Mouse (Mus musculus): ENCODE results near the gene Safb2. TPM values are rescaled to one million over a fixed set of nuclear protein-coding genes. Genes with fewer than 3 reads are reported as not detected.

Gene Safb2
- polyA plus RNA-seq, 1 experiment from 2014 or later: 56.0 TPM

DNA sequence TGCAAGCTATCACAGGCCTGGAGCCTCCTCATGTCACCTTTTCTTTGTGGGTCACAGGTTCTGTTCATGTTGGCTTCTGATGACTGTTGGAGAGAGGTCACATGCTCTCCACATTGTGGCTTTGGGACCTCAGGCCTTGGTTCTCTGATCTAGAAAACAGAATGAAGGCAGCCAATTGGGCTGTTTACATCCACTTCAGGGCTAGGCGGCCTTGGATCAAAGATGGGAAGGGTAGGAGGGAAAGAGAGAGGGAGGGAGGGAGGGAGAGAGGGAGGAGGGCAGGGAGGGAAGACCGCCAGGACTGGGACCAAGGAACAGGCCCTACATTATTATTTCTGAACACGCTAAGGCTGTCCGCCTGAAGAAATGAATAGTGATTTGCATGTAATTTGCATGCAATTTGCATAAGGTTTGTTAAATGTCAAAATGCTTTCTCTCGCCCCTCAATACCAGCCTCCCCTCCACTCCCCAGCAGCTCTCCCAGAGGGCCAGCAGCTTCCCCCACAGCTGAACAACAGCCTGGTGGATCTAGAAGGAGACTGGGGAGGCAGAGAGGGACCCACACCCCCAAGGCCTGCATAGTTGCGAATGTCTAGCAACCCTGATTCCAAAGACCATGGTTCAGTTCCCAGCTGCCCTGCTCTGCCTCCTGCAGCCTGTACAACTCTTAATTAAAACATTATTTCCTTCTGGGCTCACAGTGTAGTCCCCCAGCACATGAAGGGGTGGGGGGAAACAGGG, 32.4 kb downstream of the Safb2 start:
- Histone ChIP-seq H3K4me1 (ENCODE audit: control insufficient read depth, insufficient read depth, low read length) (0 out of 2 replicates have a peak, but pooled peaks cover 3% of the 10 kb centered on the region), H3K4me3 (ENCODE audit: low read length) (no peak overlapping the region), H3K9me3 (ENCODE audit: control insufficient read depth, low read length) (peaks cover 6% of the 10 kb centered on the region; the same call in 1 of the 2 replicates), H3K27me3 (replicated peaks; ENCODE audit: control insufficient read depth, insufficient read depth, low read length) (no peaks in the 10 kb centered on the region), H3K9ac (ENCODE audit: low read depth, low read length) (no peak overlapping the region), H3K4me2 (ENCODE audit: low read depth, low read length) (no peak overlapping the region), H3K36me3 (ENCODE audit: control insufficient read depth, insufficient read depth, low read length) (no peaks in the 10 kb centered on the region), H3K27ac (ENCODE audit: low read length) (no peak overlapping the region)
- WGBS: 74% methylated on average over 6 of the region's 6 CpGs
- no peak for ATAC-seq

GRCm38 (mm10) chr17:56550784-56551475, 33.5 kb downstream of the Safb2 start:
- Histone ChIP-seq H3K4me2 (ENCODE audit: low read depth, low read length) (no peak overlapping the region), H3K4me1 (ENCODE audit: control insufficient read depth, insufficient read depth, low read length) (0 out of 2 replicates have a peak, but pooled peaks cover 3% of the 10 kb centered on the region), H3K9ac (ENCODE audit: low read depth, low read length) (no peak overlapping the region), H3K9me3 (ENCODE audit: control insufficient read depth, low read length) (peaks cover 6% of the 10 kb centered on the region; the same call in 1 of the 2 replicates), H3K36me3 (ENCODE audit: control insufficient read depth, insufficient read depth, low read length) (no peaks in the 10 kb centered on the region), H3K27ac (ENCODE audit: low read length) (no peak overlapping the region), H3K27me3 (replicated peaks; ENCODE audit: control insufficient read depth, insufficient read depth, low read length) (no peaks in the 10 kb centered on the region), H3K4me3 (ENCODE audit: low read length) (no peak overlapping the region)
- no peak for ATAC-seq
- 78% methylated on average over 12 of the region's 12 CpGs for WGBS

DNA sequence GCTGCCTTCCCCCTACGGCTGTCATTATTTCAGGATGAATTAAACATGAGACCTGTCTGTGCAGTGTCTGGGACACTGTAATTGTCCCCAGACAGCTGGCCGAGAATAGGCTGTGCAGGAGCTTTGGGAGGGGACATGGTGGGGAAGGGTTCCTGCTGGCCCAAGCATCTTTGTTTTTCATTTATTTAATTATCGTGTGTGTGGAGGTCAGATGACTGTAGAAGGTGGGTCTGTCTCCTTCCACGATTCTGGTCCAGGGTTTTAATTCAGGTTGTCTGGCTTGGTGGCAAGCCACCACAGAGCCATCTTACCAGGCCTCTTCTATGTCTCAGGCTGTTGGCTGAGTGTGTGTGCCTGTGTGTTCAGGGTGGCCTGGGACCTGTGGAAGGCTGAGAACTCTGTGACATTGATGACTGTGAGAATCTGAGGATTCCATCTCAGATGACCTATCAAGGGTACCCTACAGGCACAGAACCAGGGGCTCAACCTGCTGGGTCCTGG, 35.7 kb downstream of the Safb2 start:
- 73% methylated on average over 4 of the region's 4 CpGs for WGBS
- peaks cover 6% of the 10 kb centered on the region; the same call in 1 of the 2 replicates for H3K9me3 ChIP-seq (ENCODE audit: control insufficient read depth, low read length)
- H3K4me1 ChIP-seq (ENCODE audit: control insufficient read depth, insufficient read depth, low read length): no peaks in the 10 kb centered on the region
- no peak overlapping the region for H3K27ac ChIP-seq (ENCODE audit: low read length)
- no peak for ATAC-seq
- no peak overlapping the region for H3K4me2 ChIP-seq (ENCODE audit: low read depth, low read length)
- no peaks in the 10 kb centered on the region for H3K36me3 ChIP-seq (ENCODE audit: control insufficient read depth, insufficient read depth, low read length)
- H3K4me3 ChIP-seq (ENCODE audit: low read length): no peak overlapping the region
- no peak overlapping the region for H3K9ac ChIP-seq (ENCODE audit: low read depth, low read length)
- no peaks in the 10 kb centered on the region for H3K27me3 ChIP-seq (replicated peaks; ENCODE audit: control insufficient read depth, insufficient read depth, low read length)

DNA sequence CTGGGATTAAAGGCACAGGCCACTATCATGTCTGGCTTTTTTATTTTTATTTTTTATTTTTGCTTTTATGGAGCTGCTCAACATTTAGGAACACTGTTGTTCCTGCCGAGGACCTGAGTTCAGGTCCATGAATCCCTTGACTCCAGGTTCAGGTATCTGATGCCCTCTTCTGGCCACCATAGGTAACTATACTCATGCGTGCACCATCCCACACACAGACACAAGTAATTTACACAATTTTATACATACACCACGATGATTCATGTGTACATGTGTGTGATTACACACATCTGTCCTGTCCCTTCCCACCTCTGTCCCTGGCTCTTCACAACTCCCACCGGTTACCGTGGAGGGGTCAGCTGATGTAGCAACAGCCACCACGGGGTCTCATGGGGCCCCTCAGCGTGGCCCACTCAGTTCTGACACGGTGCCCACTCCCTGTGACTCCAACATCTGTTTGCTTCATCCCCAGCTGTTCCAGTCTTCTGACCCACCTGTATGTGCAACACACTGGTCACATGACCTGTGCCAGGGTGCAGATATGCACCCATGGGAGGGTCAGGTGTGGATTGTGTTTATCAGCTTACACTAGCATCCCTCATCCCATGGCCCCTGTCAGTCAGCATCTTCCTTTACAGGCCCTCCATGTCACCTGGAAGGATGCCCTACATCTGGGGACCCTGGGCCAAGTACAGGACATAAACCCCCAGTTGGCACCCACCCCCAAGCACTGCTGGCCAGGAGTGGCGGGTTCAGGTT, 36.4 kb downstream of the Safb2 start:
- Histone ChIP-seq H3K36me3 (ENCODE audit: control insufficient read depth, insufficient read depth, low read length) (no peaks in the 10 kb centered on the region), H3K27me3 (replicated peaks; ENCODE audit: control insufficient read depth, insufficient read depth, low read length) (no peaks in the 10 kb centered on the region), H3K4me2 (ENCODE audit: low read depth, low read length) (no peak overlapping the region), H3K4me3 (ENCODE audit: low read length) (no peak overlapping the region), H3K4me1 (ENCODE audit: control insufficient read depth, insufficient read depth, low read length) (no peaks in the 10 kb centered on the region), H3K9me3 (ENCODE audit: control insufficient read depth, low read length) (peaks cover 5% of the 10 kb centered on the region; the same call in 1 of the 2 replicates), H3K27ac (ENCODE audit: low read length) (no peak overlapping the region), H3K9ac (ENCODE audit: low read depth, low read length) (no peak overlapping the region)
- 64% methylated on average over 9 of the region's 9 CpGs for WGBS
- ATAC-seq: no peak

DNA sequence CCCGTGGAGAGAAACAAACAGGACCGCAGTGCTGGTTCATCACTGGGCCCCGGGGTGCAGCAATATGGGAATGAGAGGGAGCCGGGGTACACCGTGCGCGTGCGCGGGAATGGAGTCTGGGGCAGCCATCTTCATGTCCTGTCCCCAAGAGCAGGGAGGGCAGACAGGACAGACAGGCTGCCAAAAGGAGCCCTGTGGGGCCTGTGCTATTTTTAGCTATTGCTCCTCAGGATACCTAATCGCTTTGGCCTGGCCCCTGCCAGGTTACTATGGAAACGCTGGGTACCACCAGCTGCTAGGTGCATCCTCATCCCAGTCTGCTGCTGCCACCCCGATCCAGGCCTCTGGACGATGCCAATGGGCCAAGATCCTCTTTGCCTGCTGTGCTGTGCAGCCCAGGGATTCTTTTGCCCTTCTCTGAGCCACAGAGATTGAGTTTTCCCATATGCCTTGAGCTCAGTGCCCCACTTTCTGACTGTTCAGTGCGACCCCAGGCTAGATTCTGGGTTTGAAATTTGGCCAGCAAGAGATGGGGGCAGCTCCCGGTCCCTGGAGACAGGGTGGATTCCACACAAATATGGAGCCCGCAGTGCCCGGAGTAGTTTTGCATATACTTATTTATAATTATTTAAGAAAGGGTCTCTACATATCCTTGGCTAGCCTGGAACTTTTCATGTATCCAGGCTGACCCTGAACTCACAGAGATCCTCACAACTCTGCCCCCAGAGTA, 37.1 kb downstream of the Safb2 start:
- Histone ChIP-seq H3K4me3 (ENCODE audit: low read length) (no peak overlapping the region), H3K27me3 (replicated peaks; ENCODE audit: control insufficient read depth, insufficient read depth, low read length) (no peaks in the 10 kb centered on the region), H3K4me1 (ENCODE audit: control insufficient read depth, insufficient read depth, low read length) (no peaks in the 10 kb centered on the region), H3K27ac (ENCODE audit: low read length) (no peak overlapping the region), H3K4me2 (ENCODE audit: low read depth, low read length) (no peak overlapping the region), H3K36me3 (ENCODE audit: control insufficient read depth, insufficient read depth, low read length) (no peaks in the 10 kb centered on the region), H3K9me3 (ENCODE audit: control insufficient read depth, low read length) (0 out of 2 replicates have a peak, but pooled peaks cover 2% of the 10 kb centered on the region), H3K9ac (ENCODE audit: low read depth, low read length) (no peak overlapping the region)
- no peak for ATAC-seq
- WGBS: 70% methylated on average over 17 of the region's 17 CpGs

DNA sequence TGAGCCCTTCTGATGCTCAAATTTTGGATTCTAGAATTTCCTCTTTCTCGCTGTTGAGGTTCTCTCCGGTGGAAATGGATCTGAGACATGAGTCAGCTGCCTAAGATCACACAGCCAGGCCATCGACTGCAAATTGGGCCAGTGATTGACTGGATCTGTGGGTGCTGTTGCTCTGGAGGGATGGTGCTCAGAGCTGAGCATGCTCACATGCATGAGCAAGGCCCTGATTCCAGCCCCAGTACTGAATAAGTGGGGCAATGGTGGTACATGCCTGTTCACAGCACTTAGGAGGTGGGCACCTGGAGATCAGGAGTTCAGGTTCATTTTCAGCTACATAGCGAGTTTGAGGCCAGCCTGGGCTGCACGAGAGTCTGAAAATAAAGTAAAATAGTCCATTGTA, 37.8 kb downstream of the Safb2 start:
- Histone ChIP-seq H3K9ac (ENCODE audit: low read depth, low read length) (no peak overlapping the region), H3K4me3 (ENCODE audit: low read length) (no peak overlapping the region), H3K9me3 (ENCODE audit: control insufficient read depth, low read length) (0 out of 2 replicates have a peak, but pooled peaks cover 2% of the 10 kb centered on the region), H3K4me1 (ENCODE audit: control insufficient read depth, insufficient read depth, low read length) (no peaks in the 10 kb centered on the region), H3K27me3 (replicated peaks; ENCODE audit: control insufficient read depth, insufficient read depth, low read length) (no peaks in the 10 kb centered on the region), H3K36me3 (ENCODE audit: control insufficient read depth, insufficient read depth, low read length) (no peaks in the 10 kb centered on the region), H3K27ac (ENCODE audit: low read length) (no peak overlapping the region), H3K4me2 (ENCODE audit: low read depth, low read length) (no peak overlapping the region)
- no peak for ATAC-seq
- 79% methylated on average over 5 of the region's 5 CpGs for WGBS

GRCm38 (mm10) chr17:56545945-56546344, 38.4 kb downstream of the Safb2 start:
- no peak overlapping the region for H3K4me2 ChIP-seq (ENCODE audit: low read depth, low read length)
- no peak overlapping the region for H3K4me3 ChIP-seq (ENCODE audit: low read length)
- H3K9ac ChIP-seq (ENCODE audit: low read depth, low read length): no peak overlapping the region
- H3K4me1 ChIP-seq (ENCODE audit: control insufficient read depth, insufficient read depth, low read length): no peaks in the 10 kb centered on the region
- H3K27ac ChIP-seq (ENCODE audit: low read length): no peak overlapping the region
- no peaks in the 10 kb centered on the region for H3K27me3 ChIP-seq (replicated peaks; ENCODE audit: control insufficient read depth, insufficient read depth, low read length)
- 0 out of 2 replicates have a peak, but pooled peaks cover 2% of the 10 kb centered on the region for H3K9me3 ChIP-seq (ENCODE audit: control insufficient read depth, low read length)
- 67% methylated on average over 1 of the region's 1 CpGs for WGBS
- no peaks in the 10 kb centered on the region for H3K36me3 ChIP-seq (ENCODE audit: control insufficient read depth, insufficient read depth, low read length)
- ATAC-seq: no peak

DNA sequence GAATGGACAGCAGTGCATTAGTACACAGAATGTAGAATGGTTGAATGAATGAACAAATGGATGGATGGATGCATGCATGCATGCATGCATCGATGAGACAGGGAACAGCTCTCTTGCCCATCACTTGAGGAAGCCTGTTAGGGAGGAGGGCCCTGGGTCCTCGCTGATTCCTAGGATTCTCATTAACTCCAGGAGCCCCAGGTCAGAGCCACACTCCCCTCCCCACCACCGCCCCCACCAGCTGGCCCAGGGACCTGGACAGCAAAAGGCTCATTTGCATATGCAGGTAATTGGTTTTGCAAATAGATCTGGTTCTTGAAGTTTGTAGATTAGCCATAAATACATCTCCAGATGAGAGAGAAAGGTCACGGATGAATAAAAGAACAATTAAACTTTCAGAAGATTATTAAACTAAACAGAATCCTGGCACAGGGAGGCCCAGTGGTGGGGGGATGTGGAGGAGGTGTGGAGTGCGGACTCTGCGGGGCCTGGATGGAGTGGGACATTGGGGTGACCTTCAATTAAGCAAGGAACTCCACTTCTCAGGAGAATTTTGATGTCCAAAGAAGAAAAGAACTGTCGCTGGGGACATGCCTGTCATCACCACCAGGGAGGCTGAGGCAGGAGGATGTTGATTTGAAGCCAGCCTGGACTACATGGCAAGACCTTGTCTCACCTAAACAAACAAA, 39.5 kb downstream of the Safb2 start:
- Histone ChIP-seq H3K9me3 (ENCODE audit: control insufficient read depth, low read length) (0 out of 2 replicates have a peak, but pooled peaks cover 2% of the 10 kb centered on the region), H3K9ac (ENCODE audit: low read depth, low read length) (no peak overlapping the region), H3K4me1 (ENCODE audit: control insufficient read depth, insufficient read depth, low read length) (no peaks in the 10 kb centered on the region), H3K4me2 (ENCODE audit: low read depth, low read length) (no peak overlapping the region), H3K27ac (ENCODE audit: low read length) (no peak overlapping the region), H3K27me3 (replicated peaks; ENCODE audit: control insufficient read depth, insufficient read depth, low read length) (no peaks in the 10 kb centered on the region), H3K4me3 (ENCODE audit: low read length) (no peak overlapping the region), H3K36me3 (ENCODE audit: control insufficient read depth, insufficient read depth, low read length) (no peaks in the 10 kb centered on the region)
- no peak for ATAC-seq
- WGBS: 77% methylated on average over 7 of the region's 7 CpGs

Data from intestine, embryonic 16.5 days (tissue).